Mouse (Mus musculus) thymus, adult 2 months (tissue): ENCODE measurements at regions not wholly inside any gene's neighbourhood (a gene's known extent, or its start where the extent isn't known, plus 50 kb on each side); places are given as distances from the start of the nearest gene placed in this dataset.

Experiments used
- CTCF ChIP-seq: fragments of 200-500 bp; IDR thresholded peaks from 2 replicates; pipeline ENCODE4 v1.5.1; 2012; ENCODE audit warnings: mild to moderate bottlenecking, control low read depth, low read length, moderate library complexity, borderline replicate concordance; ENCODE audit not compliant: control insufficient read depth, poor library complexity, insufficient read depth; ENCODE audit errors: extremely low read depth
- POLR2A ChIP-seq: fragments of 200-500 bp; IDR thresholded peaks from 2 replicates; pipeline ENCODE4 v1.6.1; 2012; ENCODE audit warnings: mild to moderate bottlenecking, low read length, control low read depth, moderate library complexity; ENCODE audit not compliant: control insufficient read depth, poor library complexity, insufficient read depth; ENCODE audit errors: extremely low read depth

DNA sequence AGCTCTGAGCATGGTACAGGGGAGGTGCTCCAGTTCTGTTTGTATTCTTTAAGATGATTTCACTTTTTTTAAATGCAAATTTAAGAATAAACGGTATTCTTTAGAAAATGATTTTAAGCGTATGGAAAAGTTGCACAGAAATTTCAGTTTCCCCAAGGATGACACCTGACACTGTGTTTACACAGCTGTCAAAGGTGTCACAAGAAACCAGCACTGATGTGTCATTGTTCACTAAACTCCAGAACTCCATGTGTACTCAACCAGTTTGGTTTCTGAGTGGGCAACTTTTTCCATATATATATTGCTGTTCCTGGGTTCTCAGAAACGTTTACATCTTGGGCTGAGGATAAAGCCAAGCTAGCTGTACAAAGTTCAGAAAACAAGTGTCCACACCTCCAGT lies 265.0 kb upstream of the Ank start:
- TF ChIP-seq CTCF (no peak), POLR2A (no peak)
